Mouse (Mus musculus): ENCODE data around the gene Samd14.

Gene Samd14

GRCm38 (mm10) chr11:95072804-95073203, 63.1 kb downstream of the Samd14 start:
- DNase-seq (ENCODE audit: low read depth, low spot score): no peak

- DNase-seq (ENCODE audit: low read depth, low spot score): no peak
These were observed 64.2 kb downstream of the Samd14 start for GRCm38 (mm10) chr11:95073835-95074234.

DNA sequence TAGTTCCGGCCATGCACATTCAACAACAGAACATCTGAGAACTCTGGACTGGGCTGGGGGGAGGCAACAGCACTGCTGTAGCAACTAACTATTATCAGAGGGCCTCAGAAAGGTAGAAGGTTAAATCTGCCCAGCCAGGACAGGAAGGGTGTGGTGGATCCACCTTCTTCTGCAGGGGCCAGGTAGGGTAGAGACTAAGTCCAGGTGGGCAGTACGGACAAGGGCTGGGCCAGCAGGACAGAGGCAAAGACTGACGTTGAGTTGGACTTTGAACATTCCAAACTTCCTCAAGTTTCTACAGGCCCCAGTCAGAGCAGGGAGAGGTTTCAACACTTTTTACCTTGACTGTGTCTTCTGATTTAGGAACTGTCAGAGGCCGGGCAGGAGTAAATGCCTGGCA, 65.0 kb downstream of the Samd14 start:
- DNase-seq (ENCODE audit: low read depth, low spot score): no peak

GRCm38 (mm10) chr11:95075197-95076040, 65.7 kb downstream of the Samd14 start:
- DNase-seq (ENCODE audit: low read depth, low spot score): no peak
